Mouse (Mus musculus) brain, embryonic 14.5 days (tissue): ENCODE measurements around the gene Msl1.

Experiments
- CTCF ChIP-seq: fragments of 200-500 bp; IDR thresholded peaks from 2 replicates; pipeline ENCODE4 v1.5.1; 2012; ENCODE audit warnings: inconsistent platforms, mild to moderate bottlenecking, moderate library complexity, borderline replicate concordance; ENCODE audit not compliant: insufficient read depth, insufficient read length; ENCODE audit errors: extremely low read depth
- POLR2A ChIP-seq: fragments of 200-500 bp; IDR thresholded peaks from 2 replicates; pipeline ENCODE4 v1.6.1; 2012; ENCODE audit warnings: mild to moderate bottlenecking, inconsistent platforms, borderline replicate concordance; ENCODE audit not compliant: poor library complexity, insufficient read depth, insufficient read length, severe bottlenecking; ENCODE audit errors: extremely low read depth

- TF ChIP-seq CTCF (no peak; the same call in 1 of the 2 replicates), POLR2A (peak; percentile 79)
Measured at GRCm38 (mm10) chr11:98809457-98810290, 14.4 kb downstream of the Msl1 start.
